Mouse (Mus musculus): ENCODE data around the gene Plcb1.

DNA sequence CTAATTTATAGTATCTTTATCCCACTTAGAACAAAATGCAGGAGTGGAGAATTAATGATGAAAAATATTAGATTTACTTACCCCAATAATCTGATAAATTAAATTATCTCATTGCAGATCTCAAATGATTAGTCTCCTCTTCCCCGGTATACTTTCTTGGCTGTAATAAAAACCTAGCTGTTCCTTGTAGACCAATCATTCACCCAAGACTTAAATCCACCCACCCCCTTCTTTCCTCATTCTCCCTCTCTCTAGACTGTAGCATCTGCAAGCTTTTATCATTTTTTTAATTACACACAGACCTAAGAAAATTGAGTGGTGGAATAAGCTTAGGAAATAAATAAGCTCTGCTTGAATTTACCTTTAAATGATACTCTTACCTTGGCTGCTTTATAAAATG lies 514.6 kb downstream of the Plcb1 start:
- no peak for TF ChIP-seq CTCF (IDR thresholded peaks at IDR 0.05; ENCODE audit: extremely low read depth, insufficient read length, insufficient replicate concordance, low read depth, low read length)
- no peak for TF ChIP-seq POLR2A (IDR thresholded peaks at IDR 0.05; ENCODE audit: low read depth, low read length)
